In the genomic region with DNA sequence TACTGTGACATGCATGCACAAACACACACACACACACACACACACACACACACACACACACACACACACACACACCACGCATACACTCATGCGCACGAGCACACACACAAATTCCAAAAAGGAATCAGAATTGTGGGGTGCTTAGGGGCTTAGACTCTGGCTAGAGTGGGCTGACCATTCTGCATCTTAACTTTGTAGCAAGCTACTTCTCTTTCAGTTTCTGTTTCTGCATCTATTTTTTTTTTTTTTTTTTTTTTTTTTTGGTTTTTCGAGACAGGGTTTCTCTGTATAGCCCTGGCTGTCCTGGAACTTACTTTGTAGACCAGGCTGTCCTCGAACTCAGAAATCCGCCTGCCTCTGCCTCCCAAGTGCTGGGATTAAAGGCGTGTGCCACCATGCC, we compare ENCODE assay signal across 22 mouse cellular contexts. TPM values are rescaled to one million over a fixed set of nuclear protein-coding genes. Genes with fewer than 3 reads are reported as not detected.
"Had no signal": no experiment of that assay in that cellular context is flagged by ENCODE, and none has a peak within 500 bp of the region (broad histone marks: within the 10 kb centered on the region; RNA-seq: fewer than 3 reads in every experiment).

No protein-coding gene starts in this region.

RNA-seq across cellular contexts. Expression of gene Gm525, which starts 16.7 kb away (rescaled TPM):
- total RNA-seq: common myeloid progenitor, adult 5-6 weeks; forebrain, postnatal 0 days; gastrocnemius, adult 18-20 months; gastrocnemius, adult 2 months; gastrocnemius, adult 8-10 months; gastrocnemius, postnatal 10 days; gastrocnemius, postnatal 14 days; gastrocnemius, postnatal 25 days; gastrocnemius, postnatal 36 days; granulocyte monocyte progenitor cell, adult 5-6 weeks; heart, adult 18-20 months; heart, adult 2 months had no signal
- polyA plus RNA-seq: embryonic facial prominence, embryonic 10.5 days; embryonic facial prominence, embryonic 11.5 days; erythroblast, embryonic 14.5 days; forebrain, embryonic 10.5 days; forebrain, embryonic 11.5 days; forebrain, embryonic 12.5 days; forebrain, embryonic 13.5 days; forebrain, embryonic 14.5 days; forebrain, embryonic 15.5 days; forebrain, embryonic 16.5 days had no signal

RNA-seq across cellular contexts. Expression of gene Dgke, which starts 23.7 kb away (rescaled TPM):
- polyA plus RNA-seq: erythroblast, embryonic 14.5 days had no signal
